Mouse (Mus musculus): Measurements from ENCODE around the gene Tmem198.

The Tmem198 gene

GRCm38 (mm10) chr1:75519576-75519975 lies 40.2 kb downstream of the Tmem198 start:
- no peak for DNase-seq

- DNase-seq: peak; percentile 97
These were observed 42.1 kb downstream of the Tmem198 start, which contains the start of gene Stk11ip for GRCm38 (mm10) chr1:75521321-75522031. TSS of gene Stk11ip (plus strand) at chr1:75521529.

GRCm38 (mm10) chr1:75524679-75525078 lies 45.3 kb downstream of the Tmem198 start:
- DNase-seq: no peak

GRCm38 (mm10) chr1:75530546-75530945 lies 51.2 kb downstream of the Tmem198 start:
- DNase-seq: no peak

- DNase-seq: no peak
These were observed 53.2 kb downstream of the Tmem198 start for GRCm38 (mm10) chr1:75532280-75533172.

GRCm38 (mm10) chr1:75533325-75534252 lies 54.3 kb downstream of the Tmem198 start:
- DNase-seq: no peak
